ENCODE assay signal across 10 mouse cellular contexts in genomic region chr9:3019835-3020727, GRCm38 (mm10). TPM values are rescaled to one million over a fixed set of nuclear protein-coding genes. Genes with fewer than 3 reads are reported as not detected.
DNase-seq lines count a peak whose midpoint lies in the region; ATAC-seq and TF ChIP-seq lines count a peak whose summit lies in the region.
"Not testable (repeated sequence)": the region's sequence is repeated elsewhere in the genome, so short reads cannot be mapped to it uniquely, and the experiment has no call there.
"Had no signal": no experiment of that assay in that cellular context is flagged by ENCODE, and none has a peak within 500 bp of the region (broad histone marks: within the 10 kb centered on the region; RNA-seq: fewer than 3 reads in every experiment).

No protein-coding gene starts in this region.

- H3K4me3 ChIP-seq in forebrain, postnatal 0 days (ENCODE audit: low read depth, low read length); heart, embryonic 14.5 days (ENCODE audit: control insufficient read depth in 1 of 2, insufficient read depth in 1 of 2, low read depth in 1 of 2, low read length in 2 of 2); kidney, embryonic 15.5 days (replicated peaks): not testable (repeated sequence)

- H3K9me3 ChIP-seq in forebrain, postnatal 0 days (ENCODE audit: low read length); heart, embryonic 14.5 days (ENCODE audit: control insufficient read depth, low read length); kidney, embryonic 15.5 days (replicated peaks): not testable (repeated sequence)

- TF ChIP-seq CTCF in forebrain, postnatal 0 days (IDR thresholded peaks at IDR 0.05; ENCODE audit: low read depth) = not testable (repeated sequence)

- WGBS in forebrain, postnatal 0 days = 82% methylated on average over 11 of the region's 19 CpGs
- 74% methylated on average over 11 of the region's 19 CpGs for WGBS in heart, embryonic 14.5 days
- WGBS in kidney, embryonic 15.5 days = 75% methylated on average over 17 of the region's 19 CpGs

- H3K27ac ChIP-seq in forebrain, postnatal 0 days (ENCODE audit: low read depth, low read length); heart, embryonic 14.5 days (replicated peaks in 1 of 2; ENCODE audit: control insufficient read depth in 1 of 2, insufficient read depth in 1 of 2, low read depth in 2 of 2, low read length in 2 of 2); kidney, embryonic 15.5 days: not testable (repeated sequence)

- peak; percentile 55; the same call in 1 of the 2 replicates for ATAC-seq in forebrain, postnatal 0 days
- peak; percentile 64; the same call in 1 of the 2 replicates for ATAC-seq in heart, embryonic 14.5 days (ENCODE audit: insufficient number of reproducible peaks, insufficient read depth, low FRiP score, low read depth)
- ATAC-seq in kidney, embryonic 15.5 days (replicated peaks; ENCODE audit: low FRiP score) = peak; percentile 65

- not testable (repeated sequence) for H3K27me3 ChIP-seq in forebrain, postnatal 0 days (ENCODE audit: insufficient read depth, low read length); heart, embryonic 14.5 days (ENCODE audit: control insufficient read depth, insufficient read depth, low read length); kidney, embryonic 15.5 days

- peak; percentile 9 for DNase-seq in cerebellum, adult 11-12 months
- not testable (repeated sequence) for DNase-seq in forebrain, postnatal 0 days
- DNase-seq in left cerebral cortex, adult 9 months (ENCODE audit: low spot score in 2 of 2) = peak; percentile 10 to 54
- peak; percentile 79 for DNase-seq in lung, postnatal 4 days
- DNase-seq in right cerebral cortex, postnatal 10 days (ENCODE audit: low spot score in 2 of 2) = peak; percentile 76 to 85
- DNase-seq in urinary bladder, postnatal 14 days (ENCODE audit: low spot score) = peak; percentile 66

- H3K4me1 ChIP-seq in forebrain, postnatal 0 days (ENCODE audit: insufficient read depth); heart, embryonic 14.5 days (ENCODE audit: control insufficient read depth in 2 of 2, insufficient read depth in 2 of 2, low read length in 2 of 2); kidney, embryonic 15.5 days: not testable (repeated sequence)

- H3K9ac ChIP-seq in forebrain, postnatal 0 days; heart, embryonic 14.5 days (ENCODE audit: low read length); kidney, embryonic 15.5 days: not testable (repeated sequence)

- H3K4me2 ChIP-seq in forebrain, postnatal 0 days (ENCODE audit: low read depth); heart, embryonic 14.5 days (ENCODE audit: low read length); kidney, embryonic 15.5 days: not testable (repeated sequence)

- H3K36me3 ChIP-seq in forebrain, postnatal 0 days (ENCODE audit: insufficient read depth); heart, embryonic 14.5 days (ENCODE audit: control insufficient read depth, insufficient read depth, low read length); kidney, embryonic 15.5 days: not testable (repeated sequence)

RNA-seq across cellular contexts. Expression of gene Gm10719, which starts 2.9 kb away (rescaled TPM):
- 0.52 and 0.62 TPM in 2 replicates for total RNA-seq in forebrain, postnatal 0 days (2014; rRNA removed)
- polyA plus RNA-seq in forebrain, postnatal 0 days (2015; fragmentation: Nextera tagmentation; extraction: Ambion mirVana) = 0.25 TPM in 1 of 2 replicates, not detected in the other
- not detected in 2 replicates for polyA plus RNA-seq in heart, embryonic 14.5 days (2014; fragmentation: Nextera tagmentation; extraction: Ambion mirVana)
- not detected in 2 replicates for polyA plus RNA-seq in kidney, embryonic 15.5 days (2015; fragmentation: Nextera tagmentation; extraction: Ambion mirVana)
- polyA plus RNA-seq: liver, embryonic 16.5 days had no signal

RNA-seq across cellular contexts. Expression of gene Gm10718, which starts 3.3 kb away (rescaled TPM):
- not detected in 2 replicates for total RNA-seq in forebrain, postnatal 0 days (2014; rRNA removed)
- not detected in 2 replicates for polyA plus RNA-seq in forebrain, postnatal 0 days (2015; fragmentation: Nextera tagmentation; extraction: Ambion mirVana)
- polyA plus RNA-seq in heart, embryonic 14.5 days (2014; fragmentation: Nextera tagmentation; extraction: Ambion mirVana) = 0.61 and 0.95 TPM in 2 replicates
- polyA plus RNA-seq in kidney, embryonic 15.5 days (2015; fragmentation: Nextera tagmentation; extraction: Ambion mirVana) = 0.55 TPM in 1 of 2 replicates, not detected in the other
- polyA plus RNA-seq: liver, embryonic 16.5 days had no signal

RNA-seq across cellular contexts. Expression of gene Gm10720, which starts 4.6 kb away (rescaled TPM):
- not detected in 2 replicates for total RNA-seq in forebrain, postnatal 0 days (2014; rRNA removed)
- polyA plus RNA-seq in forebrain, postnatal 0 days (2015; fragmentation: Nextera tagmentation; extraction: Ambion mirVana) = not detected in 2 replicates
- not detected in 2 replicates for polyA plus RNA-seq in heart, embryonic 14.5 days (2014; fragmentation: Nextera tagmentation; extraction: Ambion mirVana)
- polyA plus RNA-seq in kidney, embryonic 15.5 days (2015; fragmentation: Nextera tagmentation; extraction: Ambion mirVana) = not detected in 2 replicates
- polyA plus RNA-seq: liver, embryonic 16.5 days had no signal

RNA-seq across cellular contexts. Expression of gene Gm10717, which starts 5.1 kb away (rescaled TPM):
- total RNA-seq in forebrain, postnatal 0 days (2014; rRNA removed) = not detected in 2 replicates
- 0.36 TPM in 1 of 2 replicates, not detected in the other for polyA plus RNA-seq in forebrain, postnatal 0 days (2015; fragmentation: Nextera tagmentation; extraction: Ambion mirVana)
- polyA plus RNA-seq in heart, embryonic 14.5 days (2014; fragmentation: Nextera tagmentation; extraction: Ambion mirVana) = 0.34 and 0.53 TPM in 2 replicates
- polyA plus RNA-seq in kidney, embryonic 15.5 days (2015; fragmentation: Nextera tagmentation; extraction: Ambion mirVana) = 0.58 TPM in 1 of 2 replicates, not detected in the other
- total RNA-seq: ES-E14 had no signal
- polyA plus RNA-seq: liver, embryonic 16.5 days had no signal

RNA-seq across cellular contexts. Expression of gene Gm10721, which starts 7.1 kb away (rescaled TPM):
- total RNA-seq in forebrain, postnatal 0 days (2014; rRNA removed) = 0.43 TPM in 1 of 2 replicates, not detected in the other
- not detected in 2 replicates for polyA plus RNA-seq in forebrain, postnatal 0 days (2015; fragmentation: Nextera tagmentation; extraction: Ambion mirVana)
- not detected in 2 replicates for polyA plus RNA-seq in heart, embryonic 14.5 days (2014; fragmentation: Nextera tagmentation; extraction: Ambion mirVana)
- polyA plus RNA-seq in kidney, embryonic 15.5 days (2015; fragmentation: Nextera tagmentation; extraction: Ambion mirVana) = 0.29 TPM in 1 of 2 replicates, not detected in the other
- polyA plus RNA-seq: liver, embryonic 16.5 days had no signal
